Mouse (Mus musculus) stomach, embryonic 16.5 days (tissue): ENCODE results near the gene Lmf1. TPM values are rescaled to one million over a fixed set of nuclear protein-coding genes. Genes with fewer than 3 reads are reported as not detected.

Experiments used
- ATAC-seq: fragments of 200-750 bp; cut with Nextera tagmentation; 2 replicates; pipeline ENCODE4 v1.8.0; 2017; ENCODE audit warnings: moderate number of reproducible peaks, moderate TSS enrichment; ENCODE audit not compliant: insufficient read depth, low FRiP score
- H3K27ac ChIP-seq: fragments of 300-500 bp; sonication (generic); 2 replicates; pipeline ENCODE4 v1.5.1; 2014; ENCODE audit warnings: low read length
- H3K27me3 ChIP-seq: fragments of 300-500 bp; sonication (generic); 2 replicates; pipeline ENCODE4 v1.6.1; 2014; ENCODE audit warnings: low read length, control low read depth, mixed read lengths; ENCODE audit not compliant: control insufficient read depth, insufficient read depth
- H3K36me3 ChIP-seq: fragments of 300-500 bp; sonication (generic); 2 replicates; pipeline ENCODE4 v1.6.1; 2014; ENCODE audit warnings: low read length; ENCODE audit not compliant: control insufficient read depth, insufficient read depth
- H3K4me1 ChIP-seq: fragments of 300-500 bp; sonication (generic); 2 replicates; pipeline ENCODE4 v1.6.1; 2014; ENCODE audit warnings: low read length, control low read depth, mixed read lengths; ENCODE audit not compliant: control insufficient read depth, insufficient read depth
- H3K4me2 ChIP-seq: fragments of 300-500 bp; sonication (generic); 2 replicates; pipeline ENCODE4 v1.6.1; 2014; ENCODE audit warnings: low read depth, low read length, mixed read lengths
- H3K4me3 ChIP-seq: fragments of 300-500 bp; sonication (generic); replicated peaks from 2 replicates; pipeline ENCODE4 v1.5.1; 2014; ENCODE audit warnings: mild to moderate bottlenecking, low read length
- H3K9ac ChIP-seq: fragments of 300-500 bp; sonication (generic); 2 replicates; pipeline ENCODE4 v1.6.1; 2014; ENCODE audit warnings: low read length
- H3K9me3 ChIP-seq: fragments of 300-500 bp; sonication (generic); replicated peaks from 2 replicates; pipeline ENCODE4 v1.6.1; 2016; ENCODE audit warnings: low read length, control low read depth; ENCODE audit not compliant: control insufficient read depth
- WGBS: fragments of 180-500 bp; shearing (Covaris S2); extraction: QIAGEN DNeasy Blood & Tissue Kit; methylation state at CpG from one replicate; pipeline ENCODE4 v1.1.7; 2014; 5-methylcytosine and 5-hydroxymethylcytosine counted together
- polyA plus RNA-seq: library from polyadenylated mRNA; unstranded; fragments of >200 nt; fragmentation: Nextera tagmentation; extraction: Ambion mirVana; gene quantifications from 2 replicates; pipeline ENCODE4 v1.2.1, GENCODE M21; 2015

The Lmf1 gene
- polyA plus RNA-seq, 1 experiment from 2014 or later = 28.9 TPM

DNA sequence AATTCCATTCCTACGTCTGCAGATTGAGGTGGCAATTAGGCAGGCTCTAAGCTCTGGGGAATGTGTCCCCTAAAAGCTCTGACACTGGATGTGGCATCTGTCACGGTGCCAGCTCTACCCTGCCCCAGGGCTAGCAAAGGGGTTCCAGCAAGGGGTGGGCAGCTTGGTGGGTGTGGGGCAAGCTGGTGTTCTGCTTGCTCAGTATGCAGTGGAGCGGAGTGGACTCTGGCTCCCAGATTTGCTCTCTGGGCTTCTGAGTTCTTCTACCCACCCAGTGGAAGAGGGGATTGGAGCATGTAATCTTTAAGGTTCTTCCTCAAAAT lies 30.6 kb downstream of the Lmf1 start:
- Histone ChIP-seq H3K4me1 (peaks cover 11% of the 10 kb centered on the region), H3K9ac (no peak overlapping the region), H3K4me3 (no peak overlapping the region), H3K4me2 (no peak overlapping the region), H3K27ac (peak overlapping the region; percentile 24; the same call in 1 of the 2 replicates), H3K27me3 (no peaks in the 10 kb centered on the region), H3K9me3 (no peaks in the 10 kb centered on the region), H3K36me3 (no peaks in the 10 kb centered on the region)
- 73% methylated on average over 3 of the region's 3 CpGs for WGBS
- no peak for ATAC-seq

DNA sequence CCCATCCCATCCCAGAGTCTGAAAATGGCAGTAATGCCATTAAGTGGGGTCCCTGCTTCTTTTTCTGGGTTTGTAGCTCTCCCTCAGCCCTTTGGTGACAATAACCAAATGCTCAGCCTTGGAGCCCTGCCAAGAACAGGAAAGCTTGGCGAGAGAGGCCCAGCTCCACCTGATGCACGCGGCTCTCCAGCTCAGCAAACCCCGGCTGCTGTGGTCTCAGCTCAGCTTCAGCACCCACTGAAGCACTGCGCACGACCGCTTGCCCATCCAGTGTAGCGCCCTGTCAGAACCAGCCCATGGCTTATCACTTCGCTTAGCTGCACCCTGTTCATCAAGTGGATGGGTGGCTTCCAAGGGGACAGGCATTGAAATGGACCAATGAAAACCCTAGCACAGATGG lies 31.3 kb downstream of the Lmf1 start:
- ATAC-seq = peak; percentile 68
- Histone ChIP-seq H3K9me3 (no peaks in the 10 kb centered on the region), H3K27ac (peak overlapping the region; percentile 24; the same call in 1 of the 2 replicates), H3K4me1 (peaks cover 11% of the 10 kb centered on the region), H3K4me2 (no peak overlapping the region), H3K36me3 (no peaks in the 10 kb centered on the region), H3K4me3 (no peak overlapping the region), H3K27me3 (no peaks in the 10 kb centered on the region), H3K9ac (peak overlapping the region; percentile 42; the same call in 1 of the 2 replicates)
- 31% methylated on average over 9 of the region's 9 CpGs for WGBS

DNA sequence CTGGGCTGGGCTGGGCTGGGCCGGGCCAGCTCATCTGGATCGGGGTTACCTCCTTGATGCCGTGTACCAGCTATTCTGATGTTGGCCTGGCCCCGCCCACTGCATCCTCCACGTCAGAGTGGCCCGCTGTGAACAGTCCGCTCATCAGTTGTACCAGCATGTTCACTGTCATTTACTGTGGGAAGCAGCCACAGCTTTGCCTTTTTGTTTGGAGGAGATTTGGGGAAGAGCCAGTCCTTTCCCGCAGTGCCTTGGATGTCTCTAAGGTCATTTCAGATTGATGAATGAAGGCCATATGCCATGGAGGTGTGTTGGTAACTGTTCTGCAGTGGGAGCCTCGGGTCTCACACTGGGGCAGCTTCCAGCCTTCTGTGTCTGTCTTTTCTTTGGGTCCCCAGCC lies 33.7 kb downstream of the Lmf1 start:
- Histone ChIP-seq H3K4me1 (peaks cover 11% of the 10 kb centered on the region), H3K4me2 (no peak overlapping the region), H3K36me3 (no peaks in the 10 kb centered on the region), H3K27ac (no peak overlapping the region), H3K27me3 (no peaks in the 10 kb centered on the region), H3K4me3 (no peak overlapping the region), H3K9ac (no peak overlapping the region), H3K9me3 (no peaks in the 10 kb centered on the region)
- ATAC-seq = no peak
- WGBS = 75% methylated on average over 9 of the region's 9 CpGs

DNA sequence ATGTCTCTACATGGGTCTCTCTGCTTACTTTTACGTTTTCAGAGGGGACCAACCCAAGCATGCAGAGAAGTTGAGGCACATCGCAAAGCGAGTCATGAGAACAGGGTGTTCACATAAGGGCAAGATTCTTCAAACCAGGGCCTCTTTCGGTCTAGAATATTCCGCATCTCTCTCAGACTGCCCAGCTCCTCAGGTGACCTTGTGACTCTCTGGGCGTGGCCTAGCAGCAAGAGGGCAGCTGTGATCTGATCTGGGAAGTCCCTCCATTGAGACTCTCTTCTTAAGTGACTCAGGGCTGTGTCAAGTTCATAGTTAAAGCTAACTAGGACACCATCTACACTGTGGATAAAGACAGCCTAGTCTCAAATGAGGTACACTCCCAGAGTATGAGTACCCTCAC lies 34.4 kb downstream of the Lmf1 start:
- Histone ChIP-seq H3K4me3 (no peak overlapping the region), H3K9me3 (no peaks in the 10 kb centered on the region), H3K9ac (no peak overlapping the region), H3K36me3 (no peaks in the 10 kb centered on the region), H3K27ac (no peak overlapping the region), H3K4me1 (peaks cover 11% of the 10 kb centered on the region), H3K4me2 (no peak overlapping the region), H3K27me3 (no peaks in the 10 kb centered on the region)
- ATAC-seq = no peak
- 88% methylated on average over 6 of the region's 6 CpGs for WGBS

DNA sequence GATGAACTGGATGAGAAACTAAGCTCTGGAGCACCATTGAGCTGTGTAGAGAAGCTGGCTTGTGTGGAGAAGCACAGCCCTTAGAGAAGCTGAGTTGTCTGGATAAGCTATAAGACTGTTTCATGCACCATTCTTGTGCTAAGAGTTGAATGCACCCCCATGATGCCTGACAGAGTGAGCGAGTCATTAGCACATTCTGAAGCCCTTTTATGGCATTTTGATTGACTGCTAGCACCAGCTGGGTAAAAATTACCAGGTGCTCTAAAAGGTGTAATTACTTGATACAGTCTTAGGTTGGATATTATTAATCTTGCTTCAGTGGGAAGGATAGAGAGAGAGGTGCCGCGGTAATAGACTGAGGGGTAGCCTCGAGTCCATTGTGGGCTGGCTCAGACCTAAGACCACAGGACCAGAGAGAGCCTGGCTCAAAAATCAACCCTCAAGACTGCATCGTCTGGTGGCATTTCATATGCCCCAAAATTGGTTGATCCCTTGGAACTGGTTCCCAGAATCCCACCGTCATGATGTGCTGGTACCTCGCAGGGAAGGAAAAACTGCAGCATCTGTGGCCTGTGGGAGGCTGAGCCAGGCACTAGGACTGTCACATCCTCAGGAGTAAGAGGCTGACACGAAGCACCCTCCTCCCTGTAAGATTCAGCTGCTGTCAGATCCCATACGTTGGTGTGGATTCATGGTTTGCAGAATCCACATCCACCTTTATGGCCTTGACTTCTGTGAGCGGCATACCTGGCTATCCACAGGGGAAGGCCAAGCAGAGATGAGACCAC lies 36.0 kb downstream of the Lmf1 start:
- no peak for ATAC-seq
- Histone ChIP-seq H3K4me3 (no peak overlapping the region), H3K9me3 (no peaks in the 10 kb centered on the region), H3K9ac (no peak overlapping the region), H3K4me2 (no peak overlapping the region), H3K27me3 (no peaks in the 10 kb centered on the region), H3K27ac (no peak overlapping the region), H3K36me3 (no peaks in the 10 kb centered on the region), H3K4me1 (peaks cover 6% of the 10 kb centered on the region)
- 88% methylated on average over 10 of the region's 10 CpGs for WGBS

DNA sequence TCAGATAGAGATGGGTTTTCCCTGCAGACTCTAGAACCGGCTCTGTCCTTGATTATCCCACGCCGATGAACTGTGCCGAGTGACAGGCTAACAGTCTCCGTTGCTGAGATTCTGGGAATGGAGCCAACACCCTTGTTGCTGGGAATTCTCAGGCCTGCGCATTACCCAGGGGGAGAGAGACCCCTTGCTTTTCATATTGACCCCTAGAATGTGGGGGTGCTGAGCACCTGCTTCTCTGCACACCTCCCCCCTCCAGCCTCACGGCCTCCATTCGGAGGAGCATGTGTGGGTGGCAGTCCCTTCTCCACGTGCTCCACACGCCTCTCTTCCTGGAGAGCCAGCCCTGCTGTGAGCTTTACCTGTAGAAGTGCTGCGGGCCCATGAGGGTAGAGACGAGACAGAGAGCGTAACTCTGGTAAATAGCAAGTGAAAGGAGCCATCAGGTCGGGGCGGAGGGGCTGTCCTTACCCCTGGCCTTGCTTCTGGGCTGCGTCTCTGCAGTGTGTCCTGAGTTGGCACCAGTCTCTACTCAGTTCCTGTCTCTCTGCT lies 39.7 kb downstream of the Lmf1 start:
- peak overlapping the region; percentile 1; the same call in 1 of the 2 replicates for H3K4me2 ChIP-seq
- H3K27me3 ChIP-seq = no peaks in the 10 kb centered on the region
- H3K9me3 ChIP-seq = no peaks in the 10 kb centered on the region
- H3K27ac ChIP-seq = peak overlapping the region; percentile 52; the same call in 1 of the 2 replicates
- H3K9ac ChIP-seq = no peak overlapping the region
- peaks cover 2% of the 10 kb centered on the region; the same call in 1 of the 2 replicates for H3K36me3 ChIP-seq
- peaks cover 4% of the 10 kb centered on the region; the same call in 1 of the 2 replicates for H3K4me1 ChIP-seq
- peak; percentile 56; the same call in 1 of the 2 replicates for ATAC-seq
- WGBS = 52% methylated on average over 16 of the region's 16 CpGs
- H3K4me3 ChIP-seq = no peak overlapping the region

DNA sequence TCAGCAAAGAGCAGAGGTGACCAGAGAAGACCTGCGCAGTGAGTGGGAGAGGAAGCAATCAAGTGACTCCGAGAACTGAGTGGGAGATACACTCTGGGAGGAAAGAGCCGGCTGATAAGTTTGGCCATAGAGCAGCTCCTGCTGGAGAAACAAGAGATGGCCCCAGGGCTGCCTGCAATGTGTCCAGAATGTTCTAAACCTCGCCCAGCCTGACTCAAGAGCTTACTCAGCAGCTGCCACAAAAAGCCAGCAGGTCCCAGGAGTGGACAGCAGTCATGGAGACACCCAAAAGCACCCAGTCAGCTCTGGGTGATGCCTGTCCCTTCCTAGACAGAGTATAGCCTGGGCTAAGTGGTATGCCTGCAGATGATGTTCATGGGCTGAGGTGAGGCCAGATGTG lies 44.6 kb downstream of the Lmf1 start:
- no peak for ATAC-seq
- H3K27me3 ChIP-seq = no peaks in the 10 kb centered on the region
- H3K4me2 ChIP-seq = no peak overlapping the region
- peaks cover 2% of the 10 kb centered on the region; the same call in 1 of the 2 replicates for H3K36me3 ChIP-seq
- peaks cover 4% of the 10 kb centered on the region; the same call in 1 of the 2 replicates for H3K4me1 ChIP-seq
- 83% methylated on average over 4 of the region's 4 CpGs for WGBS
- H3K27ac ChIP-seq = no peak overlapping the region
- no peak overlapping the region for H3K9ac ChIP-seq
- no peaks in the 10 kb centered on the region for H3K9me3 ChIP-seq
- H3K4me3 ChIP-seq = no peak overlapping the region

DNA sequence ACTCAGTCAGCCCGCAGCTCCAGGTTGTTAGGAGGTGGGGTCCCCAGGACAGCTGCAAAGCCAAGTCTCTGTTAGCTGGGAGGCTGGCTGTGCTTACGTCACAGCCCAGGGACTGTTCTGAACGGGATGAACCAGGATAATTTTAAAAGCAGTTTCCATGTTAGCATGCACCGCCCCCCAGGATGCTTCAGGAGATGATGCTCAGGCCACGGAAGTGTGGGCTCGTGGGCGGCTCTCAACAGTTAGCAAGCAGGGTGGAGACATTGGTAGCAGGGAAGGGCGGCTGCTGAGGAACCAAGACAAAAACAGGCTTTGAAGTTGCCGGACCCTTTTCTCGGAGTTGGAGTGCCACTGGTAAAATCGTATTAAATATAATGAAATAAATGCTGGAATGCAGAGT lies 45.0 kb downstream of the Lmf1 start:
- no peak for ATAC-seq
- Histone ChIP-seq H3K4me3 (no peak overlapping the region), H3K9me3 (no peaks in the 10 kb centered on the region), H3K9ac (no peak overlapping the region), H3K4me2 (no peak overlapping the region), H3K4me1 (no peaks in the 10 kb centered on the region), H3K27ac (no peak overlapping the region), H3K36me3 (peaks cover 2% of the 10 kb centered on the region; the same call in 1 of the 2 replicates), H3K27me3 (no peaks in the 10 kb centered on the region)
- WGBS = 72% methylated on average over 11 of the region's 11 CpGs

DNA sequence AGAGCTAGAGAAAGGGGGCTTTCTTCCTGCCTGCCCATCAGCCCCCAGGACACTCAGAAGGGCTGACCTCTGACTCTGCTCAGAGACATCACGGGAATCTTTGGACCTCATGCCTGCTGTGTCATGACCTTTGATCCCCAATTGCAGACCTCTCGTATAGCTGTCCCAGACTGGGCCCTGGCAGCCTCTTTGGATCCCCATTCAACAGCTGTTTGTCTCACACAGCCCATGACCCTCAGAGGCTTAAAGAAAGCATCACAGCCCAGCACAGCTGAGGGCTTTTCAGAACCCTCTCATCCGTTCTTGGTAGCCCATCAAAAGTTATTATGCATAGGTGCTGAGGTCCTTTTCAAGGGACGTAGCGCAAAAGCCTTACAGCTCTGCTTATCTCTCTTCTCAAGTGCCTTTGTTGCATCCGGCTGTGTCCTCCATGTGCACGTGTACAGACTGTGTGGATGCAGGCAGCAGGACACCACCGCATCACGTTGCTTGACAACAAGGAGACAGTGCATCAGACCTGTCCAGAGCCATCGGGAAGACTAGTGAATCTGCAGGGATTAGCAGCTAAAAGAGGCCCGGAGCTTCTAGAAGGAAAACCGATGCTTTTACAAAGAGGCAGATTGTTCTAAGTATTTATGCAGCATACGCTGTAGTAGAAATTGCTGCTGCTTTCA lies 45.7 kb downstream of the Lmf1 start:
- no peak for ATAC-seq
- WGBS = 72% methylated on average over 13 of the region's 13 CpGs
- Histone ChIP-seq H3K4me3 (no peak overlapping the region), H3K9me3 (no peaks in the 10 kb centered on the region), H3K4me2 (no peak overlapping the region), H3K4me1 (no peaks in the 10 kb centered on the region), H3K36me3 (peaks cover 2% of the 10 kb centered on the region; the same call in 1 of the 2 replicates), H3K27ac (no peak overlapping the region), H3K9ac (peak overlapping the region; percentile 16; the same call in 1 of the 2 replicates), H3K27me3 (no peaks in the 10 kb centered on the region)
